Comparison of ENCODE assay signal across 11 mouse cellular contexts in genomic region chr4:118642346-118643190, GRCm38 (mm10). TPM values are rescaled to one million over a fixed set of nuclear protein-coding genes. Genes with fewer than 3 reads are reported as not detected.
DNase-seq lines count a peak whose midpoint lies in the region; ATAC-seq and TF ChIP-seq lines count a peak whose summit lies in the region.
"Had no signal": no experiment of that assay in that cellular context is flagged by ENCODE, and none has a peak within 500 bp of the region (broad histone marks: within the 10 kb centered on the region; RNA-seq: fewer than 3 reads in every experiment).

No protein-coding gene starts in this region.

- no peaks in the 10 kb centered on the region for H3K9me3 ChIP-seq in hindbrain, embryonic 15.5 days
- H3K9me3 ChIP-seq in hindbrain, embryonic 11.5 days (ENCODE audit: control insufficient read depth, low read length): no peaks in the 10 kb centered on the region
- H3K9me3 ChIP-seq in midbrain, postnatal 0 days (ENCODE audit: low read length): no peaks in the 10 kb centered on the region
- H3K9me3 ChIP-seq in midbrain, embryonic 11.5 days (ENCODE audit: control insufficient read depth, low read length): no peaks in the 10 kb centered on the region
- H3K9me3 ChIP-seq: megakaryocyte, embryonic 14.5 days had no signal

- 43% methylated on average over 20 of the region's 20 CpGs for WGBS in hindbrain, embryonic 15.5 days
- WGBS in hindbrain, embryonic 11.5 days: 62% methylated on average over 20 of the region's 20 CpGs
- WGBS in midbrain, postnatal 0 days: 44% methylated on average over 20 of the region's 20 CpGs
- whole genome bisulfite sequencing in midbrain, embryonic 11.5 days: 58% methylated on average over 20 of the region's 20 CpGs

- intact Hi-C loops in heart, postnatal 10 days (cut with DNase I): no loop called here

- no peak overlapping the region for H3K4me3 ChIP-seq in hindbrain, embryonic 15.5 days
- H3K4me3 ChIP-seq in hindbrain, embryonic 11.5 days (ENCODE audit: low read depth, low read length): no peak overlapping the region
- H3K4me3 ChIP-seq in midbrain, postnatal 0 days (ENCODE audit: low read depth, low read length): no peak overlapping the region
- no peak overlapping the region for H3K4me3 ChIP-seq in midbrain, embryonic 11.5 days (ENCODE audit: low read depth, low read length)

- no peaks in the 10 kb centered on the region for H3K36me3 ChIP-seq in hindbrain, embryonic 15.5 days
- no peaks in the 10 kb centered on the region for H3K36me3 ChIP-seq in hindbrain, embryonic 11.5 days (ENCODE audit: control insufficient read depth, insufficient read depth, low read length)
- no peaks in the 10 kb centered on the region for H3K36me3 ChIP-seq in midbrain, postnatal 0 days (ENCODE audit: insufficient read depth, low read length)
- no peaks in the 10 kb centered on the region for H3K36me3 ChIP-seq in midbrain, embryonic 11.5 days (ENCODE audit: control insufficient read depth, insufficient read depth, low read length)

- no peaks in the 10 kb centered on the region for H3K27me3 ChIP-seq in hindbrain, embryonic 15.5 days
- H3K27me3 ChIP-seq in hindbrain, embryonic 11.5 days (ENCODE audit: control insufficient read depth, insufficient read depth, low read length): no peaks in the 10 kb centered on the region
- H3K27me3 ChIP-seq in midbrain, postnatal 0 days (ENCODE audit: insufficient read depth, low read length): no peaks in the 10 kb centered on the region
- H3K27me3 ChIP-seq in midbrain, embryonic 11.5 days (ENCODE audit: control insufficient read depth, insufficient read depth, low read length): no peaks in the 10 kb centered on the region

- H3K4me2 ChIP-seq in hindbrain, embryonic 15.5 days: peak overlapping the region; percentile 26; the same call in 1 of the 2 replicates
- H3K4me2 ChIP-seq in hindbrain, embryonic 11.5 days (replicated peaks; ENCODE audit: low read depth, low read length): no peak overlapping the region
- H3K4me2 ChIP-seq in midbrain, postnatal 0 days (ENCODE audit: low read depth, low read length, poor library complexity, severe bottlenecking): no peak overlapping the region
- no peak overlapping the region for H3K4me2 ChIP-seq in midbrain, embryonic 11.5 days

- DNase-seq in hindbrain, embryonic 11.5 days (ENCODE audit: low spot score): no peak
- DNase-seq in midbrain, postnatal 0 days (ENCODE audit: low spot score): peak; percentile 71
- no peak for DNase-seq in midbrain, embryonic 11.5 days (ENCODE audit: low spot score, missing footprints)
- peak; percentile 31 to 52 for DNase-seq in heart, postnatal 10 days
- peak; percentile 11 for DNase-seq in right cerebral cortex, postnatal 25 days
- DNase-seq in thymus, adult 18-20 months: no peak
- DNase-seq in urinary bladder, postnatal 25 days (ENCODE audit: low spot score): no peak
- DNase-seq: spleen, adult 18-20 months had no signal

- ATAC-seq in hindbrain, embryonic 15.5 days (ENCODE audit: low FRiP score, low read depth): peak; percentile 72; the same call in 1 of the 2 replicates
- ATAC-seq in hindbrain, embryonic 11.5 days (ENCODE audit: low FRiP score): no peak
- no peak for ATAC-seq in midbrain, postnatal 0 days (ENCODE audit: low FRiP score)
- ATAC-seq in midbrain, embryonic 11.5 days (ENCODE audit: low FRiP score): no peak

- no peak for TF ChIP-seq CTCF in midbrain, postnatal 0 days (IDR thresholded peaks at IDR 0.05)

- no peak overlapping the region for H3K9ac ChIP-seq in hindbrain, embryonic 15.5 days
- no peak overlapping the region for H3K9ac ChIP-seq in hindbrain, embryonic 11.5 days (ENCODE audit: low read depth, low read length)
- H3K9ac ChIP-seq in midbrain, postnatal 0 days (replicated peaks; ENCODE audit: low read length, poor library complexity, severe bottlenecking): no peak overlapping the region
- H3K9ac ChIP-seq in midbrain, embryonic 11.5 days (ENCODE audit: low read length): no peak overlapping the region

- H3K4me1 ChIP-seq in hindbrain, embryonic 15.5 days (replicated peaks): peaks cover 8% of the 10 kb centered on the region; the same call in 1 of the 2 replicates
- no peaks in the 10 kb centered on the region for H3K4me1 ChIP-seq in hindbrain, embryonic 11.5 days (replicated peaks; ENCODE audit: control insufficient read depth, insufficient read depth, low read length)
- H3K4me1 ChIP-seq in midbrain, postnatal 0 days (ENCODE audit: insufficient read depth, low read length): no peaks in the 10 kb centered on the region
- H3K4me1 ChIP-seq in midbrain, embryonic 11.5 days (ENCODE audit: control insufficient read depth, insufficient read depth, low read length): no peaks in the 10 kb centered on the region

- H3K27ac ChIP-seq in hindbrain, embryonic 15.5 days (replicated peaks): no peak overlapping the region
- no peak overlapping the region for H3K27ac ChIP-seq in hindbrain, embryonic 11.5 days (ENCODE audit: low read depth, low read length)
- H3K27ac ChIP-seq in midbrain, postnatal 0 days (ENCODE audit: low read depth, low read length): no peak overlapping the region
- H3K27ac ChIP-seq in midbrain, embryonic 11.5 days (ENCODE audit: low read depth, low read length): no peak overlapping the region

RNA-seq across cellular contexts. Expression of gene Olfr62, which starts 16.2 kb away (rescaled TPM):
- polyA plus RNA-seq in hindbrain, embryonic 15.5 days (2015; fragmentation: Nextera tagmentation; extraction: Ambion mirVana): not detected in 2 replicates
- not detected in 2 replicates for polyA plus RNA-seq in hindbrain, embryonic 11.5 days (2014; fragmentation: Nextera tagmentation; extraction: Ambion mirVana)
- not detected in 2 replicates for total RNA-seq in midbrain, postnatal 0 days (2014; rRNA removed)
- not detected in 2 replicates for polyA plus RNA-seq in midbrain, postnatal 0 days (2015; fragmentation: Nextera tagmentation; extraction: Ambion mirVana)
- polyA plus RNA-seq in midbrain, embryonic 11.5 days (2014; fragmentation: Nextera tagmentation; extraction: Ambion mirVana): not detected in 2 replicates
- not detected for total RNA-seq in heart, postnatal 10 days (2021)
- polyA plus RNA-seq: intestine, embryonic 14.5 days had no signal

RNA-seq across cellular contexts. Expression of gene Ebna1bp2, which starts 22.0 kb away (rescaled TPM):
- polyA plus RNA-seq in hindbrain, embryonic 15.5 days (2015; fragmentation: Nextera tagmentation; extraction: Ambion mirVana): 87.3 and 96.5 TPM in 2 replicates
- polyA plus RNA-seq in hindbrain, embryonic 11.5 days (2014; fragmentation: Nextera tagmentation; extraction: Ambion mirVana): 192 and 193 TPM in 2 replicates
- total RNA-seq in midbrain, postnatal 0 days (2014; rRNA removed): 29.4 and 40.7 TPM in 2 replicates
- polyA plus RNA-seq in midbrain, postnatal 0 days (2015; fragmentation: Nextera tagmentation; extraction: Ambion mirVana): 76.7 and 83.8 TPM in 2 replicates
- 183 and 197 TPM in 2 replicates for polyA plus RNA-seq in midbrain, embryonic 11.5 days (2014; fragmentation: Nextera tagmentation; extraction: Ambion mirVana)
- 10 to 100 TPM; 39.8 to 49.6 TPM for total RNA-seq in heart, postnatal 10 days (2021)

RNA-seq across cellular contexts. Expression of gene Cfap57, which starts 22.0 kb away (rescaled TPM):
- polyA plus RNA-seq in hindbrain, embryonic 15.5 days (2015; fragmentation: Nextera tagmentation; extraction: Ambion mirVana): 1.5 and 2.0 TPM in 2 replicates
- 1.5 and 2.0 TPM in 2 replicates for polyA plus RNA-seq in hindbrain, embryonic 11.5 days (2014; fragmentation: Nextera tagmentation; extraction: Ambion mirVana)
- total RNA-seq in midbrain, postnatal 0 days (2014; rRNA removed): 0.82 and 1.1 TPM in 2 replicates
- polyA plus RNA-seq in midbrain, postnatal 0 days (2015; fragmentation: Nextera tagmentation; extraction: Ambion mirVana): 1.4 TPM in 2 replicates
- 1.0 and 1.2 TPM in 2 replicates for polyA plus RNA-seq in midbrain, embryonic 11.5 days (2014; fragmentation: Nextera tagmentation; extraction: Ambion mirVana)
- under 1 TPM; 0.07 to 0.17 TPM for total RNA-seq in heart, postnatal 10 days (2021)

RNA-seq across cellular contexts. Expression of gene Olfr1342, which starts 50.0 kb away (rescaled TPM):
- polyA plus RNA-seq in hindbrain, embryonic 15.5 days (2015; fragmentation: Nextera tagmentation; extraction: Ambion mirVana): 0.05 TPM in 1 of 2 replicates, not detected in the other
- polyA plus RNA-seq in hindbrain, embryonic 11.5 days (2014; fragmentation: Nextera tagmentation; extraction: Ambion mirVana): not detected in 2 replicates
- total RNA-seq in midbrain, postnatal 0 days (2014; rRNA removed): not detected in 2 replicates
- not detected in 2 replicates for polyA plus RNA-seq in midbrain, postnatal 0 days (2015; fragmentation: Nextera tagmentation; extraction: Ambion mirVana)
- not detected in 2 replicates for polyA plus RNA-seq in midbrain, embryonic 11.5 days (2014; fragmentation: Nextera tagmentation; extraction: Ambion mirVana)
- total RNA-seq in heart, postnatal 10 days (2021): not detected
- polyA plus RNA-seq: intestine, embryonic 14.5 days had no signal

Comparison
In these comparisons a context has a peak if more than half of its experiments do, and no peak if none do; other contexts are left out.
1. DNase-seq: peak in midbrain, postnatal 0 days (single experiment), heart, postnatal 10 days (2 of 2) and right cerebral cortex, postnatal 25 days (single experiment); none in hindbrain, embryonic 11.5 days (single experiment), midbrain, embryonic 11.5 days (single experiment), thymus, adult 18-20 months (0 of 2) and urinary bladder, postnatal 25 days (single experiment).